Mouse (Mus musculus): ENCODE measurements at regions not wholly inside any gene's neighbourhood (a gene's known extent, or its start where the extent isn't known, plus 50 kb on each side); places are given as distances from the start of the nearest gene placed in this dataset.
A peak's percentile ranks its signal among the peaks of the same experiment; 100 is the strongest.

DNA sequence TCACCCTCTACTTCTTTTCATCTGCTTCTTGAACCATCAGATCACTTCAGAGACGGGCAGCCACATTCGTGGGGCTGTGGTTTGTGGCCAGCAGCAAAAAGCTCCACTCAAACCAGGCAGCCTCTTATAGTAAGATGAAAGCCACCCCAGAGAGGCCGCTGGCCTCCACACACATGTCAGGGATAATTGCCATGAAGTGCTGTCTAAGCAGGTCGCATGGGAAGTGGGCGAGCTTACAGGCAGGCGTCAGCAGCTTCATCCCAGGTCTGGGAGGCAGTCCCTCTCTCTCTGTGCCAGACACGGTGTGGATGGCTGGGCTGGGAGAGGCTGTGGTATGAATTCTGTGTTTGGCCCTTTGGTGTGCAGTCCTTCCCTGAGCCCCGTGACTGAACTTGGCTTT, 358.4 kb upstream of the Kcnab2 start:
- 52% methylated on average over 8 of the region's 8 CpGs for WGBS
- ATAC-seq (ENCODE audit: low read depth) = no peak
- H3K4me2 ChIP-seq (ENCODE audit: low read depth, low read length) = no peak overlapping the region
- peak; percentile 39 for DNase-seq (ENCODE audit: low spot score)
- H3K27ac ChIP-seq (replicated peaks; ENCODE audit: low read depth, low read length) = no peak overlapping the region
- no peak overlapping the region for H3K4me3 ChIP-seq (ENCODE audit: low read depth, low read length)
- H3K9me3 ChIP-seq (ENCODE audit: control insufficient read depth, low read length) = no peaks in the 10 kb centered on the region
- no peak overlapping the region for H3K9ac ChIP-seq (ENCODE audit: low read depth, low read length)
- no peaks in the 10 kb centered on the region for H3K4me1 ChIP-seq (ENCODE audit: control insufficient read depth, insufficient read depth, low read length)
- H3K36me3 ChIP-seq (ENCODE audit: control insufficient read depth, insufficient read depth, low read length) = no peaks in the 10 kb centered on the region
- no peaks in the 10 kb centered on the region for H3K27me3 ChIP-seq (replicated peaks; ENCODE audit: control insufficient read depth, insufficient read depth, low read length)

DNA sequence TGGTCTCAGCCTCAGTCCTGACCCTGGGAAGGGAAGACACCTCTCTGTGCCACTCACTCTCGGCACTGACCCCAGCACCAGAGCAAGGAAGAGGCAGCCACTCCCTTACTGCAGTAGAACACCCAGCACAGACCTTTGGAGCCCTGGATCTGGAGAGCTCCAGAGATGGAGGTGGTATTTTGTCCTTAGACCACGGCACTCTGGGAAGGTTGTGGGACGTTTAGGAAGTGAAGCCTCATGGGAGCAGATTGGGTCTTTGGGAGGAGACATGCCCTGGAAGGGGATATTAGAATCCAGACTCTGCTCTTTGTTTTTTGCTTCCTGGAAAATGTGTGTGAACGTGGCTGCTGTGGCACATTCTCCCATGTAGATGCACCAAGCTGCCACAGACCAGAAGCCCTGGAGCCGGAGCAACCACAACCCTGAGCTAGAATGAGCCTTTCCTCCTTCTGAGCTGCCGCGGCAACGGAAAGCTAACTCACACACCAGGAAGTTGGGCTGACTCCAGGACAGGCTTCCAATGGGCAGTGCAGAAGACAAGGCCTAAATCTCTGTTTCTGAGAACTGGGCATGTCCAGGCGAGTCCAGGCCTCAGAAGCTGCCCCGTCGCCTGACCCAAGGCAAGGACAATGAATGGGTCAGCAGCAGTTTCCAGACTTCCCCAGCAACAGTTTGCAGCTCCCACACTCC, 356.9 kb upstream of the Kcnab2 start:
- no peaks in the 10 kb centered on the region for H3K4me1 ChIP-seq (ENCODE audit: control insufficient read depth, insufficient read depth, low read length)
- H3K4me2 ChIP-seq (ENCODE audit: low read depth, low read length) = no peak overlapping the region
- H3K27ac ChIP-seq (replicated peaks; ENCODE audit: low read depth, low read length) = no peak overlapping the region
- DNase-seq (ENCODE audit: low spot score) (no peak), ATAC-seq (ENCODE audit: low read depth) (no peak)
- H3K9me3 ChIP-seq (ENCODE audit: control insufficient read depth, low read length) = no peaks in the 10 kb centered on the region
- H3K36me3 ChIP-seq (ENCODE audit: control insufficient read depth, insufficient read depth, low read length) = no peaks in the 10 kb centered on the region
- WGBS = 66% methylated on average over 11 of the region's 11 CpGs
- no peak overlapping the region for H3K9ac ChIP-seq (ENCODE audit: low read depth, low read length)
- H3K4me3 ChIP-seq (ENCODE audit: low read depth, low read length) = no peak overlapping the region
- no peaks in the 10 kb centered on the region for H3K27me3 ChIP-seq (replicated peaks; ENCODE audit: control insufficient read depth, insufficient read depth, low read length)

- no peak for DNase-seq (ENCODE audit: low spot score)
- 0 out of 2 replicates have a peak, but pooled peaks have one; percentile 15 for ATAC-seq (ENCODE audit: low read depth)
Measured at GRCm38 (mm10) chr4:152833411-152834310, 356.0 kb upstream of the Kcnab2 start.

DNA sequence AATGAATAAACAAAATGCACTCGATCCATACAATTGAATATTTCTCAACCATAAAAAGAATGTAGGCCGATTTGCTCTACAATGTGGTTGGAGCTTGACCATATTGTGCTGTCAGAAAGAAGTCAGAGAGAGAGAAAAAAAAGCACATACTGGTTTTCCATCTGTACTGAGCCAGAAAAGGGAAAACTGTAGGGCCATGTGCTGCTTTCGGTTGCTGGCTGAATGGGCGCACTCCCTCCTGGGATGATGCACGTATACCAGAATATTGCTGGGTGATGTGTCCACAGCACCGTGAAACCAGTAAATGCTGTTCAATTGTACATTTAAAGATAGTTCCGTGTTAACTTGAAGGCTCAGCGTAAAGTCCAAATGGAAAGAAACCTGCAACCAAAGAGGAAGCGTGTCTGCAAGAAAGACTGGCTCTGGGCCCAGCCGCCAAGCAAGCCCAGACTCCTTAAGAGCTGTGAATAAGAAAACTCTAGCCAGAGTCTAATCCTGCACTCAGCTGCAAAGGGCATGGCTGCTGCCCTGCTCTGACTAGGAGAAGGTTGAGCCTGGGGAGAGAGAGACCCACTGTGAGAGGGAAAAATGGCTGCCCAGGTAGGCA, 355.2 kb upstream of the Kcnab2 start:
- no peak overlapping the region for H3K4me3 ChIP-seq (ENCODE audit: low read depth, low read length)
- no peaks in the 10 kb centered on the region for H3K4me1 ChIP-seq (ENCODE audit: control insufficient read depth, insufficient read depth, low read length)
- H3K27ac ChIP-seq (replicated peaks; ENCODE audit: low read depth, low read length) = no peak overlapping the region
- no peak overlapping the region for H3K4me2 ChIP-seq (ENCODE audit: low read depth, low read length)
- H3K27me3 ChIP-seq (replicated peaks; ENCODE audit: control insufficient read depth, insufficient read depth, low read length) = no peaks in the 10 kb centered on the region
- H3K9me3 ChIP-seq (ENCODE audit: control insufficient read depth, low read length) = peaks cover 7% of the 10 kb centered on the region
- WGBS = 79% methylated on average over 10 of the region's 10 CpGs
- ATAC-seq (ENCODE audit: low read depth) (no peak), DNase-seq (ENCODE audit: low spot score) (peak; percentile 29)
- no peak overlapping the region for H3K9ac ChIP-seq (ENCODE audit: low read depth, low read length)
- H3K36me3 ChIP-seq (ENCODE audit: control insufficient read depth, insufficient read depth, low read length) = no peaks in the 10 kb centered on the region

More at GRCm38 (mm10) chr4:152833411-152834310, 356.0 kb upstream of the Kcnab2 start:
- Histone ChIP-seq H3K4me2 (ENCODE audit: low read depth, low read length) (no peak overlapping the region), H3K4me3 (ENCODE audit: low read depth, low read length) (no peak overlapping the region), H3K36me3 (ENCODE audit: control insufficient read depth, insufficient read depth, low read length) (no peaks in the 10 kb centered on the region), H3K27ac (replicated peaks; ENCODE audit: low read depth, low read length) (no peak overlapping the region), H3K27me3 (replicated peaks; ENCODE audit: control insufficient read depth, insufficient read depth, low read length) (no peaks in the 10 kb centered on the region), H3K4me1 (ENCODE audit: control insufficient read depth, insufficient read depth, low read length) (no peaks in the 10 kb centered on the region), H3K9ac (ENCODE audit: low read depth, low read length) (no peak overlapping the region), H3K9me3 (ENCODE audit: control insufficient read depth, low read length) (no peaks in the 10 kb centered on the region)
- WGBS = 55% methylated on average over 22 of the region's 23 CpGs

- H3K36me3 ChIP-seq (ENCODE audit: control insufficient read depth, insufficient read depth, low read length) = no peaks in the 10 kb centered on the region
- H3K4me2 ChIP-seq (ENCODE audit: low read depth, low read length) = no peak overlapping the region
- no peaks in the 10 kb centered on the region for H3K4me1 ChIP-seq (ENCODE audit: control insufficient read depth, insufficient read depth, low read length)
- H3K4me3 ChIP-seq (ENCODE audit: low read depth, low read length) = no peak overlapping the region
- no peak overlapping the region for H3K27ac ChIP-seq (replicated peaks; ENCODE audit: low read depth, low read length)
- WGBS = 33% methylated on average over 8 of the region's 12 CpGs
- H3K9me3 ChIP-seq (ENCODE audit: control insufficient read depth, low read length) = peaks cover 8% of the 10 kb centered on the region
- H3K27me3 ChIP-seq (replicated peaks; ENCODE audit: control insufficient read depth, insufficient read depth, low read length) = no peaks in the 10 kb centered on the region
- ATAC-seq (ENCODE audit: low read depth) (no peak), DNase-seq (ENCODE audit: low spot score) (no peak)
- no peak overlapping the region for H3K9ac ChIP-seq (ENCODE audit: low read depth, low read length)
Measured at GRCm38 (mm10) chr4:152825185-152825584, 347.5 kb upstream of the Kcnab2 start.

GRCm38 (mm10) chr4:152816139-152816757, 338.6 kb upstream of the Kcnab2 start:
- H3K9me3 ChIP-seq (ENCODE audit: control insufficient read depth, low read length) = no peaks in the 10 kb centered on the region
- H3K36me3 ChIP-seq (ENCODE audit: control insufficient read depth, insufficient read depth, low read length) = no peaks in the 10 kb centered on the region
- no peaks in the 10 kb centered on the region for H3K4me1 ChIP-seq (ENCODE audit: control insufficient read depth, insufficient read depth, low read length)
- ATAC-seq (ENCODE audit: low read depth) (no peak), DNase-seq (ENCODE audit: low spot score) (no peak)
- H3K4me2 ChIP-seq (ENCODE audit: low read depth, low read length) = no peak overlapping the region
- WGBS = 65% methylated on average over 17 of the region's 17 CpGs
- H3K27ac ChIP-seq (replicated peaks; ENCODE audit: low read depth, low read length) = no peak overlapping the region
- H3K9ac ChIP-seq (ENCODE audit: low read depth, low read length) = no peak overlapping the region
- H3K4me3 ChIP-seq (ENCODE audit: low read depth, low read length) = no peak overlapping the region
- no peaks in the 10 kb centered on the region for H3K27me3 ChIP-seq (replicated peaks; ENCODE audit: control insufficient read depth, insufficient read depth, low read length)

DNA sequence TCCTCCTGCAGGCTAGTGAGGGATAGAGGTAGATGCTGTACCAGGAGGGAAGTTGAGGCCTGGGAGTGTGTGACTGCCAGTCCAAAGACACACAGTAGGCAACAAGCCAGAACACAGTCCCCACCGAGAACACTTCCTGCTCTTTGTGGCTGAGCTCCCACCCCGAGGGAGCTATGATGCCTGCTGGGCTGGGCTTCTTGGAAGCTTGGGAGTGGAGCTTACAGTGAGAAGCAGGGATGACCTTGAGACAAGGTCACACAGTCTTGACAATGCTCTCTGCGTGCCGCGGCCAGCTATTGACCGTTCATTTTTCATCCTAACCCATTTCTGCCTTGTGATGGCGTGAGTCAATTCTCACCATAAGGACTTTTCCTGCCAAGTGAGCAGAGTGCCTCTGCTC, 328.9 kb upstream of the Kcnab2 start:
- 88% methylated on average over 6 of the region's 7 CpGs for WGBS
- H3K27me3 ChIP-seq (replicated peaks; ENCODE audit: control insufficient read depth, insufficient read depth, low read length) = no peaks in the 10 kb centered on the region

DNA sequence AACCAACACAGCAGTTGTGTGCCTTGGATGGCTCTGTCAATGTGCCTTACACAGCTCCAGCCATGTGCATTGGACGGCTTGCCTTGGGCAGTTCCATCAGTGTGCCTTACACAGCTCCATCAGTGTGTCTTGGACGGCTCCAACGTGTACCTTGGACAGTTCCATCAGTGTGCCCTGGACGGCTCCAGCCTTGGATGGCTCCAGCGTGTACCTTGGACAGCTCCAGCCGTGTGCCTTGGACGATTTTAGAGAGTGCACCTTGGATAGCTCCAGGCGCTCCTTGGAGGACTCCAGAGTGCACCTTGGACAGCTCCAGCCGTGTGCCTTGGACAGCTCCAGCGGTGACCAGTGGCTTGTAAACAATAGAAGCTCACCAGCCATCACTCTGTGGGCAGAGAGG, 321.7 kb upstream of the Kcnab2 start:
- Histone ChIP-seq H3K4me1 (ENCODE audit: control insufficient read depth, insufficient read depth, low read length) (no peaks in the 10 kb centered on the region), H3K9ac (ENCODE audit: low read depth, low read length) (no peak overlapping the region), H3K27me3 (replicated peaks; ENCODE audit: control insufficient read depth, insufficient read depth, low read length) (no peaks in the 10 kb centered on the region), H3K4me2 (ENCODE audit: low read depth, low read length) (no peak overlapping the region), H3K9me3 (ENCODE audit: control insufficient read depth, low read length) (no peaks in the 10 kb centered on the region), H3K4me3 (ENCODE audit: low read depth, low read length) (no peak overlapping the region), H3K36me3 (ENCODE audit: control insufficient read depth, insufficient read depth, low read length) (no peaks in the 10 kb centered on the region), H3K27ac (replicated peaks; ENCODE audit: low read depth, low read length) (no peak overlapping the region)
- DNase-seq (ENCODE audit: low spot score) = peak; percentile 96
- 14% methylated on average over 10 of the region's 10 CpGs for WGBS
- peak; percentile 92 for ATAC-seq (ENCODE audit: low read depth)

More for the DNA sequence above, 328.9 kb upstream of the Kcnab2 start:
- no peak for ATAC-seq (ENCODE audit: low read depth)
- DNase-seq (ENCODE audit: low spot score) = no peak
- no peak overlapping the region for H3K4me3 ChIP-seq (ENCODE audit: low read depth, low read length)
- no peak overlapping the region for H3K9ac ChIP-seq (ENCODE audit: low read depth, low read length)
- H3K9me3 ChIP-seq (ENCODE audit: control insufficient read depth, low read length) = no peaks in the 10 kb centered on the region
- no peaks in the 10 kb centered on the region for H3K4me1 ChIP-seq (ENCODE audit: control insufficient read depth, insufficient read depth, low read length)
- no peak overlapping the region for H3K27ac ChIP-seq (replicated peaks; ENCODE audit: low read depth, low read length)
- H3K36me3 ChIP-seq (ENCODE audit: control insufficient read depth, insufficient read depth, low read length) = no peaks in the 10 kb centered on the region
- H3K4me2 ChIP-seq (ENCODE audit: low read depth, low read length) = no peak overlapping the region
